Mouse (Mus musculus) adrenal gland (tissue): ENCODE measurements around the gene Nhej1.

ENCODE experiments used
- intact Hi-C: fragments of 180-260 bp; cut with DNase I; formaldehyde crosslinking; loops from one replicate; pipeline ENCODE4 v1.15.1; 2025
- long read RNA-seq, 2 experiments: library from polyadenylated mRNA; unstranded; transcript quantifications; one replicate each; pipeline ENCODE4 v2.0.0; 2020; ENCODE audit warnings: borderline replicate concordance in 1 of 2; ENCODE audit not compliant: insufficient replicate concordance in 1 of 2

Gene Nhej1
- long read RNA-seq, experiment 1, result 0 reads
- long read RNA-seq, experiment 2, partial matches to known transcripts, result 0 of 1 reads
- long read RNA-seq, experiment 2, other reads (novel, unspliced or antisense), result 1 of 1 reads

GRCm38 (mm10) chr1:75124346-75125321, at the start of gene Nhej1:
Gene Nhej1 (minus strand): TSS chr1:75125200.
- intact Hi-C loops, result no loop called here

- intact Hi-C loops, result no loop called here
Measured at GRCm38 (mm10) chr1:75168472-75169464, 43.8 kb upstream of the Nhej1 start, which contains the start of gene Zfand2b. Gene Zfand2b (plus strand): TSS chr1:75168646.

- intact Hi-C loops, result no loop called here
Measured at GRCm38 (mm10) chr1:75168093-75168471, 43.1 kb upstream of the Nhej1 start.

- intact Hi-C loops, result no loop called here
Measured at GRCm38 (mm10) chr1:75160256-75160617, 35.2 kb upstream of the Nhej1 start.

GRCm38 (mm10) chr1:75159540-75160255, 34.7 kb upstream of the Nhej1 start:
- intact Hi-C loops, result no loop called here

GRCm38 (mm10) chr1:75158990-75159389, 34.0 kb upstream of the Nhej1 start:
- intact Hi-C loops, result no loop called here

GRCm38 (mm10) chr1:75155837-75156236, 30.8 kb upstream of the Nhej1 start:
- intact Hi-C loops, result no loop called here

- intact Hi-C loops, result no loop called here
Measured at GRCm38 (mm10) chr1:75148727-75149126, 23.7 kb upstream of the Nhej1 start.

GRCm38 (mm10) chr1:75147411-75148135, 22.6 kb upstream of the Nhej1 start:
- intact Hi-C loops, result no loop called here

- intact Hi-C loops, result no loop called here
Measured at GRCm38 (mm10) chr1:75145589-75145988, 20.6 kb upstream of the Nhej1 start.

- intact Hi-C loops, result no loop called here
Measured at GRCm38 (mm10) chr1:75142301-75143261, 17.6 kb upstream of the Nhej1 start, which contains the start of the genes Cnppd1 and Retreg2. Gene Cnppd1 (minus strand): TSS chr1:75142711. Gene Retreg2 (plus strand): TSS chr1:75142778.

GRCm38 (mm10) chr1:75141486-75142190, 16.6 kb upstream of the Nhej1 start:
- intact Hi-C loops, result no loop called here

- intact Hi-C loops, result no loop called here
Measured at GRCm38 (mm10) chr1:75140601-75141190, 15.7 kb upstream of the Nhej1 start.

GRCm38 (mm10) chr1:75138448-75138847, 13.4 kb upstream of the Nhej1 start:
- intact Hi-C loops, result no loop called here

- intact Hi-C loops, result no loop called here
Measured at GRCm38 (mm10) chr1:75136730-75137129, 11.7 kb upstream of the Nhej1 start.

GRCm38 (mm10) chr1:75136293-75136692, 11.3 kb upstream of the Nhej1 start:
- intact Hi-C loops, result no loop called here

GRCm38 (mm10) chr1:75133421-75134207, 8.6 kb upstream of the Nhej1 start, which contains the start of gene Slc23a3:
Gene Slc23a3 (minus strand): TSS chr1:75133890.
- intact Hi-C loops, result no loop called here
